Mouse (Mus musculus) liver, adult (tissue): ENCODE results near the gene Pdlim1.

ENCODE experiments used
- GATA4 ChIP-seq: IDR thresholded peaks from 2 replicates; pipeline ENCODE4 v1.6.1; 2014; ENCODE audit warnings: mild to moderate bottlenecking, low read length; ENCODE audit not compliant: insufficient replicate concordance

Pdlim1 gene

GRCm38 (mm10) chr19:40271308-40271892, at the start of gene Pdlim1:
Gene Pdlim1, minus strand, starts transcription at chr19:40271842.
- no peak; the same call in 1 of the 2 replicates for TF ChIP-seq GATA4

- no peak for TF ChIP-seq GATA4
These were observed 47.6 kb upstream of the Pdlim1 start for GRCm38 (mm10) chr19:40319199-40319598.

GRCm38 (mm10) chr19:40318511-40318910, 46.9 kb upstream of the Pdlim1 start:
- no peak for TF ChIP-seq GATA4

- no peak for TF ChIP-seq GATA4
These were observed 45.4 kb upstream of the Pdlim1 start for GRCm38 (mm10) chr19:40317001-40317400.

- TF ChIP-seq GATA4: no peak
These were observed 42.6 kb upstream of the Pdlim1 start for GRCm38 (mm10) chr19:40314252-40314651.

- TF ChIP-seq GATA4: no peak
These were observed 40.0 kb upstream of the Pdlim1 start for GRCm38 (mm10) chr19:40311631-40312030.

- TF ChIP-seq GATA4: no peak
These were observed 38.9 kb upstream of the Pdlim1 start for GRCm38 (mm10) chr19:40310410-40311130.

GRCm38 (mm10) chr19:40309911-40310310, 38.3 kb upstream of the Pdlim1 start:
- TF ChIP-seq GATA4: no peak

- TF ChIP-seq GATA4: no peak
These were observed 35.9 kb upstream of the Pdlim1 start for GRCm38 (mm10) chr19:40307550-40307949.

GRCm38 (mm10) chr19:40306631-40307030, 35.0 kb upstream of the Pdlim1 start:
- TF ChIP-seq GATA4: no peak

GRCm38 (mm10) chr19:40305456-40305855, 33.8 kb upstream of the Pdlim1 start:
- no peak for TF ChIP-seq GATA4

- no peak for TF ChIP-seq GATA4
These were observed 31.3 kb upstream of the Pdlim1 start for GRCm38 (mm10) chr19:40302916-40303315.

GRCm38 (mm10) chr19:40302477-40302876, 30.8 kb upstream of the Pdlim1 start:
- TF ChIP-seq GATA4: no peak

- no peak for TF ChIP-seq GATA4
These were observed 28.5 kb upstream of the Pdlim1 start for GRCm38 (mm10) chr19:40299983-40300759.

- no peak for TF ChIP-seq GATA4
These were observed 27.5 kb upstream of the Pdlim1 start for GRCm38 (mm10) chr19:40299182-40299581.

- TF ChIP-seq GATA4: no peak
These were observed 26.9 kb upstream of the Pdlim1 start for GRCm38 (mm10) chr19:40298574-40298973.
